Mouse (Mus musculus): ENCODE data around the gene Chaf1b. TPM values are rescaled to one million over a fixed set of nuclear protein-coding genes. Genes with fewer than 3 reads are reported as not detected.

The Chaf1b gene
- polyA plus RNA-seq, 1 experiment from 2014 or later = 138 TPM

DNA sequence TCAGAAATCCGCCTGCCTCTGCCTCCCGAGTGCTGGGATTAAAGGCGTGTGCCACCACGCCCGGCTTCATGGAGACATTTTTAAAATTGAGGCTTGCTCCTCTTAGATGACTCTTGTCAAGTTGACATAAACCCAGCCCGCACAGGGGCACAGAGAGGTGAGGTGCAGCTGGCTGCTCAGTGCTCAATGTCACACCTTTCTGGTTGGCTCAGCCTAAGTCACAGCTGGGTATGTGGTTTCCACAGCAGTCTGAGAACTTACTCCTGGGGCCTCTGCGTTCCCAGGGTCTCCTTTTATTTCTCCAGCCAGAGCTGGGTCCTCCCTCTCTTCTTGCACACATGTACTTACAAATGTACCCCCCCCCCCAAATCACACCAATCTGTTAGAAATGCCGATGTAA, 24.5 kb downstream of the Chaf1b start:
- Histone ChIP-seq H3K4me3 (ENCODE audit: low read depth, low read length) (no peak overlapping the region), H3K4me1 (ENCODE audit: control insufficient read depth, insufficient read depth, low read length) (no peaks in the 10 kb centered on the region), H3K4me2 (ENCODE audit: low read depth, low read length) (no peak overlapping the region), H3K36me3 (replicated peaks; ENCODE audit: control insufficient read depth, insufficient read depth, low read depth, low read length) (no peaks in the 10 kb centered on the region), H3K9me3 (replicated peaks; ENCODE audit: control insufficient read depth, low read length) (no peaks in the 10 kb centered on the region), H3K27me3 (ENCODE audit: control insufficient read depth, insufficient read depth, low read length) (no peaks in the 10 kb centered on the region), H3K9ac (replicated peaks; ENCODE audit: low read length) (no peak overlapping the region), H3K27ac (replicated peaks; ENCODE audit: low read depth, low read length) (no peak overlapping the region)
- no peak for DNase-seq (ENCODE audit: low spot score)
- ATAC-seq (replicated peaks; ENCODE audit: insufficient number of reproducible peaks, low FRiP score, low TSS enrichment, low read depth) = no peak
- WGBS = 93% methylated on average over 8 of the region's 8 CpGs

DNA sequence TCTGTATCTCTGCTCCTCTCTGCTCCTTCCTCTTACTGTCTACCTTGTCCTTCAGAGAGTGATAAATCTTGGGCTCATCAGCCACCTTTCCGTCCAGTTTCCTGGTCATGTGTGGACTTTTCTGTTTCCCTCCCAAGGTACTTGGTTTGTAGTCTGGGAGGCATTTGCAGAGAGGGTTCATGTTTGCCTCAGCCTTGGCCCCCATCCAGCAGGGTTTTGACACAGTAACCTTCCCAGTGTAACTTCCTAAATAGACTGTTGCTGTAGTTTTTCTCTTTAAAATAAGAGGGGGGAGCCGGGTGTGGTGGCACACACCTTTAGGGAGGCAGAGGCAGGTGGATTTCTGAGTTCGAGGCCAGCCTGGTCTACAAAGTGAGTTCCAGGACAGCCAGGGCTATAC, 26.2 kb downstream of the Chaf1b start:
- Histone ChIP-seq H3K27me3 (ENCODE audit: control insufficient read depth, insufficient read depth, low read length) (no peaks in the 10 kb centered on the region), H3K4me2 (ENCODE audit: low read depth, low read length) (no peak overlapping the region), H3K9ac (replicated peaks; ENCODE audit: low read length) (no peak overlapping the region), H3K4me1 (ENCODE audit: control insufficient read depth, insufficient read depth, low read length) (no peaks in the 10 kb centered on the region), H3K4me3 (ENCODE audit: low read depth, low read length) (no peak overlapping the region), H3K36me3 (replicated peaks; ENCODE audit: control insufficient read depth, insufficient read depth, low read depth, low read length) (no peaks in the 10 kb centered on the region), H3K9me3 (replicated peaks; ENCODE audit: control insufficient read depth, low read length) (no peaks in the 10 kb centered on the region), H3K27ac (replicated peaks; ENCODE audit: low read depth, low read length) (no peak overlapping the region)
- no peak for DNase-seq (ENCODE audit: low spot score)
- WGBS = 84% methylated on average over 3 of the region's 3 CpGs
- no peak for ATAC-seq (replicated peaks; ENCODE audit: insufficient number of reproducible peaks, low FRiP score, low TSS enrichment, low read depth)

DNA sequence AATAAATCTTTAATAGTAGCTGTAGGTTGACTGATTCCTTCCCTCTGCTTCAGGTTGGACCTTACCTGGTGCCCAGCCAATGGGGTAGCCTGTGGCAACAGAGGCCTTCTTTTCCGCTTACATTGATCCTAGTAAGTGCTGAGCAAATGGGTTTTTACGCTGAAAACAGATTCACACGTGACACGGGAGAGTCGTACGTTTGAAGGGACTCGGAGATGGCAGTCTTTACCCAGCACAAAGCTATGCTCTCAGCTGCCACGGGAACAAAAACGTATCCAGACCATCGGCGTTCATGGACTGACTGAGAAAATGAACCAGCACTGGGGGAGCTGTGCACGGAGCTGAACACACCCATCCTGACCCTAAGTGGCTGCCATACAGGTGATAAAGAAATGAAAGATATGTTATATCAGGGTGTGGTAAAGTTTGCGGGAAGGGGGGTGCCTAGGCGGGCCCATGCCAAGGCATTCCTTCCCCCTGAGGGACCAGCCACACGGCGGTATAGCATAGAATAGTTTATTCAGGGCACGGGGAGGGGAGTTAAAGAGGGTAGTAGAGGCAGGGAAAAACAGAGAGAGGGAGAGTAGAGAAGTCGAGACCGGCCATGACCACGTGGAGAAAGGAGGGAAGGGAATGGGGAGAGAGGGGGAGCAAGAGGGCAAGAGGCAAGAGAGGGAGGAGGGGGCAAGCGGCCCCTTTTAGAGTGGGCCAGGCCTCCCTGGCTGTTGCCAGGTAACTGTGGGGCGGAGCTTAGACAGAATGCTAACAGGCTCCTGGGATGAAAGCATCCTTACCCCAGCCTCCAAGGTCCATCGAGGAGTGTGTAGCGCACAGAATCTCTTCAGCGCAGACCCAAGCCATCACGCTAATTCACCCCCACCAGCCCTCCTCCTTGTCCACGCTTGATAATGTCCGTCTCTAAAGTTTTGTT, 27.3 kb downstream of the Chaf1b start:
- DNase-seq (ENCODE audit: low spot score) = no peak
- Histone ChIP-seq H3K4me1 (ENCODE audit: control insufficient read depth, insufficient read depth, low read length) (no peaks in the 10 kb centered on the region), H3K36me3 (replicated peaks; ENCODE audit: control insufficient read depth, insufficient read depth, low read depth, low read length) (no peaks in the 10 kb centered on the region), H3K9ac (replicated peaks; ENCODE audit: low read length) (no peak overlapping the region), H3K27me3 (ENCODE audit: control insufficient read depth, insufficient read depth, low read length) (no peaks in the 10 kb centered on the region), H3K9me3 (replicated peaks; ENCODE audit: control insufficient read depth, low read length) (no peaks in the 10 kb centered on the region), H3K27ac (replicated peaks; ENCODE audit: low read depth, low read length) (no peak overlapping the region), H3K4me2 (ENCODE audit: low read depth, low read length) (no peak overlapping the region), H3K4me3 (ENCODE audit: low read depth, low read length) (no peak overlapping the region)
- ATAC-seq (replicated peaks; ENCODE audit: insufficient number of reproducible peaks, low FRiP score, low TSS enrichment, low read depth) = no peak
- 65% methylated on average over 28 of the region's 28 CpGs for WGBS

DNA sequence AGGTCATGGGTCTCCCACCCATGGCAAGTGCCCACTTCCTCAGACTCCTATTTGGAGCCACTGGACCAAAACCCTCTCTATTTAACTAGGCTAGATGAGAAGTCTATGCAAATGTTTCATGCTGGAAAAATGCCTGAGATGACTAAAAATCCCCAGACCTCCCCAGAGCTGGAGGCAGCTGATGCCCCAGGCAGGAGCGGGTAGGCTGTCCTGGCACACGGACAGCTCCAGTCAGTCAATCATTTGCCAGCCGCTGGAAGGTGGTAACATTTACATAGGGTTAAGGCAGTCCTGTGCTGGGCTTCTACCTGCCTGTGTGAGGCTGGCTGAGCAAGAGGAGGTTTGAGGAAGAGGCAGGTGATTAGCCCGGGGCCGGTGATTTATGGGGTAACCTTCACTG, 28.5 kb downstream of the Chaf1b start:
- H3K27ac ChIP-seq (replicated peaks; ENCODE audit: low read depth, low read length) = no peak overlapping the region
- ATAC-seq (replicated peaks; ENCODE audit: insufficient number of reproducible peaks, low FRiP score, low TSS enrichment, low read depth) (no peak), DNase-seq (ENCODE audit: low spot score) (no peak)
- no peaks in the 10 kb centered on the region for H3K27me3 ChIP-seq (ENCODE audit: control insufficient read depth, insufficient read depth, low read length)
- no peaks in the 10 kb centered on the region for H3K36me3 ChIP-seq (replicated peaks; ENCODE audit: control insufficient read depth, insufficient read depth, low read depth, low read length)
- no peak overlapping the region for H3K4me2 ChIP-seq (ENCODE audit: low read depth, low read length)
- no peaks in the 10 kb centered on the region for H3K4me1 ChIP-seq (ENCODE audit: control insufficient read depth, insufficient read depth, low read length)
- no peaks in the 10 kb centered on the region for H3K9me3 ChIP-seq (replicated peaks; ENCODE audit: control insufficient read depth, low read length)
- H3K9ac ChIP-seq (replicated peaks; ENCODE audit: low read length) = no peak overlapping the region
- no peak overlapping the region for H3K4me3 ChIP-seq (ENCODE audit: low read depth, low read length)
- WGBS = 74% methylated on average over 5 of the region's 5 CpGs

DNA sequence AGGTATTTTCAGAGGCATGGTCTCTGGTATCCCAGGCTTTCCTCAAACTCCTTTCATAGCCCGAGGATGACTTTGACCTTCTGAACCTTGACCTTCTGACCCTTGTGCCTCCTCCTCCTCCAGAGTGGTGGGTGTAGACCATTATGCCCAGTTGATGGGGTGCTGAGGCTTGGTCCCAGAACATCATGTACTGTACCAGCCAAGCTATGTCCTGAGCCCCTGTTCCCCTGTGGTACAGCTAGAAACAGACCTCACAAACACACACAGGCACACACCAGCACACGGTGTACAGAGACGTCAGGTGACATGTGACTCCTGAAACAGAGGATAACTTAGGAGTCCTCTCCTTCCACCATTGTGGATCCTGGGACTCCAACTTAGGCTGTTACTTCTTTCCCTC, 29.1 kb downstream of the Chaf1b start:
- Histone ChIP-seq H3K9me3 (replicated peaks; ENCODE audit: control insufficient read depth, low read length) (no peaks in the 10 kb centered on the region), H3K4me3 (ENCODE audit: low read depth, low read length) (no peak overlapping the region), H3K36me3 (replicated peaks; ENCODE audit: control insufficient read depth, insufficient read depth, low read depth, low read length) (no peaks in the 10 kb centered on the region), H3K4me1 (ENCODE audit: control insufficient read depth, insufficient read depth, low read length) (no peaks in the 10 kb centered on the region), H3K4me2 (ENCODE audit: low read depth, low read length) (no peak overlapping the region), H3K27ac (replicated peaks; ENCODE audit: low read depth, low read length) (no peak overlapping the region), H3K9ac (replicated peaks; ENCODE audit: low read length) (no peak overlapping the region), H3K27me3 (ENCODE audit: control insufficient read depth, insufficient read depth, low read length) (no peaks in the 10 kb centered on the region)
- DNase-seq (ENCODE audit: low spot score) (no peak), ATAC-seq (replicated peaks; ENCODE audit: insufficient number of reproducible peaks, low FRiP score, low TSS enrichment, low read depth) (no peak)
- WGBS = 60% methylated on average over 3 of the region's 3 CpGs

DNA sequence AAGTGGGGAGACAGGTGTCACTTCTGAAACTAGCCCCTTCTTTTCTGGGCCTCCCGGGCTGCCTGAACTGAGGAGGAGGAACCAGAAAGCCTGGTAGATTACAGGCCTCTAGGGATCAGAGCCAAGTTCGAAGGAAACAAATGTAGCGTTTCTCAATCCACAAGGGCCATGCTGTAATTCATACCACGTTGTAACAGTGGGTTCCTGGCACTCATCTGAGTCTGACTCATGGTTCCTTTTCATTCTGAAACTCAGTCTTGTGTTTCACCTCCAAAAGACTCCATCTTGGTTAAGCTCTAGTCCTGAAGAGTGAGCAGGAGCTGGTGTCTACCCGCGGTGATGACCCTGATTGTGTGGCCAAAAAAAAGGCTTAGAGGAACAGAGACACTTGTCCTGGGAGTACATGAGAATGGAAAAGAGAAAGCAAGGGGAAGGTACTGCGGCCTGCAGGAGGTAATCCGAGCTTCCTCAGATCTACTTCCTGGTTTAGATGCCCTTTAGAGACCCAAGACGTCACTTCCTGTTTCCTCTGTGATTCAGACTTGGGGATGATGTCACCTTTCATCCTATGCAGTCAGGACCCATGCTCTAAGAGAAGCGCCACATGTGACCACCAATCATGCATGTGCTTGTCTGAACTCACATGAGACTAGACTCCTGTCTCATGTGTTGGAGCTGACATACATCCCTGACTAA, 30.3 kb downstream of the Chaf1b start:
- no peaks in the 10 kb centered on the region for H3K27me3 ChIP-seq (ENCODE audit: control insufficient read depth, insufficient read depth, low read length)
- no peak for DNase-seq (ENCODE audit: low spot score)
- H3K27ac ChIP-seq (replicated peaks; ENCODE audit: low read depth, low read length) = no peak overlapping the region
- H3K9me3 ChIP-seq (replicated peaks; ENCODE audit: control insufficient read depth, low read length) = no peaks in the 10 kb centered on the region
- WGBS = 79% methylated on average over 10 of the region's 10 CpGs
- H3K36me3 ChIP-seq (replicated peaks; ENCODE audit: control insufficient read depth, insufficient read depth, low read depth, low read length) = no peaks in the 10 kb centered on the region
- H3K9ac ChIP-seq (replicated peaks; ENCODE audit: low read length) = no peak overlapping the region
- no peak overlapping the region for H3K4me3 ChIP-seq (ENCODE audit: low read depth, low read length)
- no peak overlapping the region for H3K4me2 ChIP-seq (ENCODE audit: low read depth, low read length)
- no peak for ATAC-seq (replicated peaks; ENCODE audit: insufficient number of reproducible peaks, low FRiP score, low TSS enrichment, low read depth)
- H3K4me1 ChIP-seq (ENCODE audit: control insufficient read depth, insufficient read depth, low read length) = no peaks in the 10 kb centered on the region

DNA sequence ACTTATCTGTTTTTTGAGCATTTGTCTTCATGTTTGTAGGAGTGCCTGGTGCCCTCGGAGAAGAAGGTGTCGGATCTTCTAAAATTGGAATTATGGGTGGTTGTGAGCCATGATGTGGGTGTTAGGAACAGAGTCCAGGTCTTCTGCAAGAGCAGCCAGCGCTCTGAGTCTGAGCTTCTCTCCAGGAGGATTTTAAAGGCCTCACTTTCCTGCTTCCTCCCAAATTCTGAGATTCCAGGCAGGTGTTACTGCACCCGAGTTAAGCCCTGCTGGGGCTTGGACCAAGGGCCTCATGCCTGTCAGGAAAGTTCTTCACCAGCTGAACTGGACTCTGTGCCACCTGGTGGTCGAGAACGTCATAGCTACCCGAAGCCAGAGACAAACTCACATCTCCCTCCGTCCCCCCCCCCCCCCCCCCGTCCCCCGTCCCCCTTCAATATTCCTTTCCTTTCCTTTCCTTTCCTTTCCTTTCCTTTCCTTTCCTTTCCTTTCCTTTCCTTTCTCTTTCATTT, 31.7 kb downstream of the Chaf1b start:
- Histone ChIP-seq H3K4me1 (ENCODE audit: control insufficient read depth, insufficient read depth, low read length) (no peaks in the 10 kb centered on the region), H3K27ac (replicated peaks; ENCODE audit: low read depth, low read length) (no peak overlapping the region), H3K27me3 (ENCODE audit: control insufficient read depth, insufficient read depth, low read length) (no peaks in the 10 kb centered on the region), H3K4me3 (ENCODE audit: low read depth, low read length) (no peak overlapping the region), H3K4me2 (ENCODE audit: low read depth, low read length) (no peak overlapping the region), H3K9ac (replicated peaks; ENCODE audit: low read length) (no peak overlapping the region), H3K36me3 (replicated peaks; ENCODE audit: control insufficient read depth, insufficient read depth, low read depth, low read length) (no peaks in the 10 kb centered on the region), H3K9me3 (replicated peaks; ENCODE audit: control insufficient read depth, low read length) (no peaks in the 10 kb centered on the region)
- peak; percentile 56 for DNase-seq (ENCODE audit: low spot score)
- 37% methylated on average over 8 of the region's 10 CpGs for WGBS
- no peak for ATAC-seq (replicated peaks; ENCODE audit: insufficient number of reproducible peaks, low FRiP score, low TSS enrichment, low read depth)

All from embryonic facial prominence, embryonic 11.5 days (tissue).